Mouse (Mus musculus): ENCODE measurements at regions not wholly inside any gene's neighbourhood (a gene's known extent, or its start where the extent isn't known, plus 50 kb on each side); places are given as distances from the start of the nearest gene placed in this dataset.
"Not testable (repeated sequence)": the region's sequence is repeated elsewhere in the genome, so short reads cannot be mapped to it uniquely, and the experiment has no call there.

- no peak for ATAC-seq
Observed at GRCm38 (mm10) chr12:70633194-70633593, 180.3 kb downstream of the Tmx1 start.

- ATAC-seq: no peak
Observed at GRCm38 (mm10) chr12:70633622-70634365, 180.9 kb downstream of the Tmx1 start.

GRCm38 (mm10) chr12:70635997-70636396, 183.1 kb downstream of the Tmx1 start:
- ATAC-seq: no peak

- ATAC-seq: no peak
Observed at GRCm38 (mm10) chr12:70640186-70640585, 185.1 kb upstream of the Frmd6 start.

- no peak for ATAC-seq
Observed at GRCm38 (mm10) chr12:70644910-70645309, 180.4 kb upstream of the Frmd6 start.

- ATAC-seq: no peak
Observed at GRCm38 (mm10) chr12:70645407-70645806, 179.9 kb upstream of the Frmd6 start.

- no peak for ATAC-seq
Observed at GRCm38 (mm10) chr12:70647516-70647915, 177.8 kb upstream of the Frmd6 start.

GRCm38 (mm10) chr12:70648179-70648811, 177.0 kb upstream of the Frmd6 start:
- ATAC-seq: no peak

GRCm38 (mm10) chr12:70648812-70649188, 176.5 kb upstream of the Frmd6 start:
- no peak for ATAC-seq

- no peak for ATAC-seq
Observed at GRCm38 (mm10) chr12:70649691-70650090, 175.6 kb upstream of the Frmd6 start.

- no peak for ATAC-seq
Observed at GRCm38 (mm10) chr12:70650470-70650869, 174.8 kb upstream of the Frmd6 start.

GRCm38 (mm10) chr12:70652751-70653150, 172.6 kb upstream of the Frmd6 start:
- ATAC-seq: no peak

GRCm38 (mm10) chr12:70653971-70654370, 171.3 kb upstream of the Frmd6 start:
- no peak for ATAC-seq

- no peak for ATAC-seq
Observed at GRCm38 (mm10) chr12:70654546-70654945, 170.8 kb upstream of the Frmd6 start.

- ATAC-seq: no peak
Observed at GRCm38 (mm10) chr12:70655411-70655811, 169.9 kb upstream of the Frmd6 start.

GRCm38 (mm10) chr12:70655900-70656544, 169.3 kb upstream of the Frmd6 start:
- no peak for ATAC-seq

- no peak for ATAC-seq
Observed at GRCm38 (mm10) chr12:70656805-70657492, 168.4 kb upstream of the Frmd6 start.

- no peak for ATAC-seq
Observed at GRCm38 (mm10) chr12:70657493-70657810, 167.9 kb upstream of the Frmd6 start.

- no peak for ATAC-seq
Observed at GRCm38 (mm10) chr12:70658106-70658505, 167.2 kb upstream of the Frmd6 start.

- no peak for ATAC-seq
Observed at GRCm38 (mm10) chr12:70660388-70660787, 164.9 kb upstream of the Frmd6 start.

- not testable (repeated sequence) for ATAC-seq
Observed at GRCm38 (mm10) chr12:70668158-70668557, 157.2 kb upstream of the Frmd6 start.

- no peak for ATAC-seq
Observed at GRCm38 (mm10) chr12:70672115-70672514, 153.2 kb upstream of the Frmd6 start.

GRCm38 (mm10) chr12:70673188-70673587, 152.1 kb upstream of the Frmd6 start:
- ATAC-seq: no peak

Measured in inflammation-experienced regulatory T-cells, adult 6 months (primary cell).